Mouse (Mus musculus) cortical plate, adult 2 months (tissue): ENCODE data around the gene Supt3.

Source experiments
- CTCF ChIP-seq: fragments of 200-500 bp; IDR thresholded peaks from 2 replicates; pipeline ENCODE4 v1.5.1; 2011; ENCODE audit warnings: mild to moderate bottlenecking, control low read depth, low read length; ENCODE audit not compliant: insufficient read depth; ENCODE audit errors: extremely low read depth
- POLR2A ChIP-seq: fragments of 200-500 bp; IDR thresholded peaks from 2 replicates; pipeline ENCODE4 v1.6.1; 2011; ENCODE audit warnings: mild to moderate bottlenecking, low read length, control low read depth; ENCODE audit not compliant: insufficient read depth; ENCODE audit errors: extremely low read depth

GRCm38 (mm10) chr17:45165741-45166140 lies 388.8 kb downstream of the Supt3 start:
- TF ChIP-seq POLR2A (no peak), CTCF (no peak)
